In genomic region chr2:132695358-132696093, GRCm38 (mm10) we compare ENCODE assay signal across 10 mouse cellular contexts. TPM values are rescaled to one million over a fixed set of nuclear protein-coding genes. Genes with fewer than 3 reads are reported as not detected.
DNase-seq lines count a peak whose midpoint lies in the region; ATAC-seq and TF ChIP-seq lines count a peak whose summit lies in the region.
"Had no signal": no experiment of that assay in that cellular context is flagged by ENCODE, and none has a peak within 500 bp of the region (broad histone marks: within the 10 kb centered on the region; RNA-seq: fewer than 3 reads in every experiment).

No protein-coding gene starts in this region.

- no peak overlapping the region for H3K4me2 ChIP-seq in heart, postnatal 0 days (ENCODE audit: low read depth, low read length)
- no peak overlapping the region for H3K4me2 ChIP-seq in hindbrain, embryonic 13.5 days

- H3K4me3 ChIP-seq in MEL (ENCODE audit: control insufficient read depth in 1 of 2, insufficient read depth in 1 of 2, low read depth in 2 of 2, low read length in 2 of 2): peak overlapping the region in 1 of 2 experiments; percentile 35; a peak in 1 of 4 replicates
- H3K4me3 ChIP-seq in heart, postnatal 0 days (ENCODE audit: low read depth, low read length): no peak overlapping the region
- no peak overlapping the region for H3K4me3 ChIP-seq in hindbrain, embryonic 13.5 days
- H3K4me3 ChIP-seq: myocyte had no signal

- no peak for TF ChIP-seq RAD21 in MEL (IDR thresholded peaks at IDR 0.05; ENCODE audit: low read depth, low read length)

- peak overlapping the region; percentile 34 for H3K27ac ChIP-seq in MEL (ENCODE audit: control insufficient read depth, low read depth, low read length)
- no peak overlapping the region for H3K27ac ChIP-seq in heart, postnatal 0 days (ENCODE audit: low read depth)
- no peak overlapping the region for H3K27ac ChIP-seq in hindbrain, embryonic 13.5 days

- peak; percentile 61 for ATAC-seq in heart, postnatal 0 days (ENCODE audit: insufficient read depth, low read depth)
- ATAC-seq in hindbrain, embryonic 13.5 days (ENCODE audit: low FRiP score): no peak

- peaks cover 0 to 14% of the 10 kb centered on the region in 2 experiments; a peak in 2 of 4 replicates for H3K36me3 ChIP-seq in MEL (ENCODE audit: control insufficient read depth in 1 of 2, insufficient read depth in 2 of 2, low read length in 2 of 2)
- H3K36me3 ChIP-seq in heart, postnatal 0 days (replicated peaks; ENCODE audit: control insufficient read depth, insufficient read depth, low read length): 0 out of 2 replicates have a peak, but pooled peaks cover 4% of the 10 kb centered on the region
- H3K36me3 ChIP-seq in hindbrain, embryonic 13.5 days: peaks cover 32% of the 10 kb centered on the region

- H3K9me3 ChIP-seq in MEL (replicated peaks; ENCODE audit: insufficient read depth, low read length): no peaks in the 10 kb centered on the region
- H3K9me3 ChIP-seq in heart, postnatal 0 days (replicated peaks; ENCODE audit: control insufficient read depth, low read length): no peaks in the 10 kb centered on the region
- H3K9me3 ChIP-seq in hindbrain, embryonic 13.5 days: no peaks in the 10 kb centered on the region

- no peaks in the 10 kb centered on the region for H3K79me2 ChIP-seq in MEL (ENCODE audit: control insufficient read depth, insufficient read depth, low read length, poor library complexity)

- no peak overlapping the region for H3K9ac ChIP-seq in MEL (ENCODE audit: control insufficient read depth, low read depth, low read length, poor library complexity, severe bottlenecking)
- no peak overlapping the region for H3K9ac ChIP-seq in heart, postnatal 0 days (replicated peaks; ENCODE audit: low read depth, low read length)
- no peak overlapping the region for H3K9ac ChIP-seq in hindbrain, embryonic 13.5 days

- TF ChIP-seq EP300 in MEL (IDR thresholded peaks at IDR 0.05; ENCODE audit: low read depth in 1 of 2, low read length in 2 of 2): peak; percentile 87 to 94
- peak; percentile 77; the same call in 1 of the 2 replicates for TF ChIP-seq EP300 in heart, postnatal 0 days (IDR thresholded peaks at IDR 0.05; ENCODE audit: low read depth)

- TF ChIP-seq CTCF in MEL (IDR thresholded peaks at IDR 0.05 in 2 of 3, conservative IDR thresholded peaks at IDR 0.05 in 1 of 3; ENCODE audit: control insufficient read depth in 1 of 3, insufficient read depth in 1 of 3, low read depth in 2 of 3, low read length in 3 of 3, poor library complexity in 1 of 3, severe bottlenecking in 1 of 3): no peak
- TF ChIP-seq CTCF in heart, postnatal 0 days (IDR thresholded peaks at IDR 0.05; ENCODE audit: low read depth): no peak

- H3K4me1 ChIP-seq in MEL (ENCODE audit: control insufficient read depth in 1 of 2, insufficient read depth in 2 of 2, low read length in 2 of 2): peaks cover 4 to 20% of the 10 kb centered on the region in 2 experiments
- peaks cover 14% of the 10 kb centered on the region for H3K4me1 ChIP-seq in heart, postnatal 0 days (ENCODE audit: control insufficient read depth, insufficient read depth)
- no peaks in the 10 kb centered on the region for H3K4me1 ChIP-seq in hindbrain, embryonic 13.5 days (replicated peaks)

- TF ChIP-seq POLR2A in MEL (IDR thresholded peaks at IDR 0.05; ENCODE audit: control insufficient read depth in 1 of 2, insufficient read depth in 1 of 2, low read depth in 1 of 2, low read length in 2 of 2, poor library complexity in 1 of 2): no peak

- 50% methylated on average over 9 of the region's 9 CpGs for WGBS in heart, postnatal 0 days
- 90% methylated on average over 9 of the region's 9 CpGs for WGBS in hindbrain, embryonic 13.5 days

- peak; percentile 47 for DNase-seq in adrenal gland, postnatal 14 days
- DNase-seq in adrenal gland, postnatal 25 days: no peak
- DNase-seq in MEL (ENCODE audit: low read depth, low spot score): peak; percentile 91
- peak; percentile 46 for DNase-seq in heart, postnatal 0 days (ENCODE audit: low spot score)
- peak; percentile 57 to 58 for DNase-seq in lung, postnatal 4 days
- DNase-seq in thymus, postnatal 0 days (ENCODE audit: low spot score): no peak
- DNase-seq in thymus, postnatal 25 days: no peak
- DNase-seq: cerebellum, postnatal 36 days had no signal

- H3K27me3 ChIP-seq in MEL (ENCODE audit: control insufficient read depth in 1 of 2, insufficient read depth in 2 of 2, low read length in 2 of 2): no peaks in the 10 kb centered on the region
- H3K27me3 ChIP-seq in heart, postnatal 0 days (ENCODE audit: control insufficient read depth, insufficient read depth, low read length): no peaks in the 10 kb centered on the region
- H3K27me3 ChIP-seq in hindbrain, embryonic 13.5 days: no peaks in the 10 kb centered on the region

TF ChIP-seq in MEL, 35 proteins besides CTCF, POLR2A, EP300 and RAD21:
- TF ChIP-seq MXI1 (IDR thresholded peaks at IDR 0.05; ENCODE audit: low read depth, low read length) (peak; percentile 86), JUND (IDR thresholded peaks at IDR 0.05; ENCODE audit: low read depth, low read length) (peak; percentile 48; the same call in 1 of the 2 replicates), MAZ (IDR thresholded peaks at IDR 0.05; ENCODE audit: low read depth, low read length) (0 out of 2 replicates have a peak, but pooled peaks have one; percentile 57), TBP (IDR thresholded peaks at IDR 0.05; ENCODE audit: low read depth, low read length) (no peak), GABPA (IDR thresholded peaks at IDR 0.05; ENCODE audit: low read depth, low read length) (no peak), ZMIZ1 (IDR thresholded peaks at IDR 0.05; ENCODE audit: low read depth, low read length) (no peak), ZKSCAN1 (IDR thresholded peaks at IDR 0.05; ENCODE audit: low read depth, low read length) (no peak), USF2 (IDR thresholded peaks at IDR 0.05; ENCODE audit: borderline replicate concordance in 1 of 2, insufficient read depth in 1 of 2, low read depth in 1 of 2, low read length in 2 of 2) (no peak), E2F4 (IDR thresholded peaks at IDR 0.05; ENCODE audit: borderline replicate concordance, low read depth, low read length) (no peak), POLR2AphosphoS5 (IDR thresholded peaks at IDR 0.05; ENCODE audit: borderline replicate concordance, low read depth, low read length) (no peak), MEF2A (IDR thresholded peaks at IDR 0.05; ENCODE audit: extremely low read depth, insufficient replicate concordance, low read depth, low read length, poor library complexity, severe bottlenecking) (no peak), NRF1 (IDR thresholded peaks at IDR 0.05; ENCODE audit: insufficient read depth, low read depth, low read length, poor library complexity, severe bottlenecking) (no peak), SMC3 (IDR thresholded peaks at IDR 0.05; ENCODE audit: low read depth, low read length) (no peak), ZNF384 (IDR thresholded peaks at IDR 0.05; ENCODE audit: low read depth, low read length) (peak; percentile 29; the same call in 1 of the 2 replicates), CHD1 (IDR thresholded peaks at IDR 0.05; ENCODE audit: low read depth, low read length) (no peak), ETS1 (IDR thresholded peaks at IDR 0.05; ENCODE audit: low read depth, low read length) (peak; percentile 96), NELFE (IDR thresholded peaks at IDR 0.05; ENCODE audit: low read depth, low read length) (no peak), USF1 (IDR thresholded peaks at IDR 0.05; ENCODE audit: low read depth, low read length) (peak; percentile 66), GATA1 (IDR thresholded peaks at IDR 0.05; ENCODE audit: low read depth, low read length) (peak; percentile 91), KAT2A (conservative IDR thresholded peaks at IDR 0.05; ENCODE audit: low read depth, low read length) (no peak), TCF12 (IDR thresholded peaks at IDR 0.05; ENCODE audit: low read depth, low read length) (peak; percentile 95), UBTF (IDR thresholded peaks at IDR 0.05; ENCODE audit: borderline replicate concordance, insufficient read depth, low read depth, low read length) (no peak), POLR2AphosphoS2 (IDR thresholded peaks at IDR 0.05; ENCODE audit: low read length) (0 out of 2 replicates have a peak, but pooled peaks have one; percentile 38), RCOR1 (IDR thresholded peaks at IDR 0.05; ENCODE audit: low read depth, low read length) (peak; percentile 90), MYC (IDR thresholded peaks at IDR 0.05; ENCODE audit: low read depth, low read length) (peak; percentile 86), HCFC1 (IDR thresholded peaks at IDR 0.05; ENCODE audit: low read depth, low read length) (peak; percentile 55), ELF1 (IDR thresholded peaks at IDR 0.05; ENCODE audit: low read depth, low read length) (peak; percentile 71; the same call in 1 of the 2 replicates), MYB (IDR thresholded peaks at IDR 0.05; ENCODE audit: low read depth, low read length) (peak; percentile 45; the same call in 1 of the 2 replicates), SIN3A (IDR thresholded peaks at IDR 0.05; ENCODE audit: low read length) (peak; percentile 93), TAL1 (IDR thresholded peaks at IDR 0.05; ENCODE audit: low read length) (peak; percentile 96), MAFK (IDR thresholded peaks at IDR 0.05; ENCODE audit: borderline replicate concordance, low read depth, low read length) (0 out of 2 replicates have a peak, but pooled peaks have one; percentile 45), MAX (IDR thresholded peaks at IDR 0.05; ENCODE audit: low read length) (peak; percentile 90), BHLHE40 (IDR thresholded peaks at IDR 0.05; ENCODE audit: borderline replicate concordance, low read depth, low read length) (peak; percentile 71), CHD2 (IDR thresholded peaks at IDR 0.05; ENCODE audit: low read length) (peak; percentile 39; the same call in 1 of the 2 replicates), ZC3H11A (IDR thresholded peaks at IDR 0.05; ENCODE audit: low read depth, low read length) (no peak)

RNA-seq across cellular contexts. Expression of gene Shld1, which starts 8.8 kb away (rescaled TPM):
- total RNA-seq in adrenal gland, postnatal 14 days (2021): 8.5 and 9.4 TPM in 2 replicates
- 8.8 and 13.8 TPM in 2 replicates for total RNA-seq in adrenal gland, postnatal 25 days (2021)
- total RNA-seq in MEL (2012; rRNA removed): 5.9 and 8.8 TPM in 2 replicates
- 1 to 10 TPM in 1 of 2 experiments, not detected in 1; 8.0 TPM for polyA plus RNA-seq in MEL (2012; ENCODE audit: insufficient read depth in 1 of 2, insufficient read length in 2 of 2, low read depth in 1 of 2, low replicate concordance in 2 of 2, missing spikeins in 1 of 2)
- 23.3 and 24.1 TPM in 2 replicates for total RNA-seq in heart, postnatal 0 days (2014; rRNA removed; ENCODE audit: low replicate concordance)
- polyA plus RNA-seq in heart, postnatal 0 days (2015; fragmentation: Nextera tagmentation; extraction: Ambion mirVana): 14.1 and 16.4 TPM in 2 replicates
- polyA plus RNA-seq in thymus, postnatal 0 days (2015; fragmentation: Nextera tagmentation; extraction: Ambion mirVana): 17.8 and 20.7 TPM in 2 replicates
- polyA plus RNA-seq in hindbrain, embryonic 13.5 days (2015; fragmentation: Nextera tagmentation; extraction: Ambion mirVana): 22.5 and 25.5 TPM in 2 replicates

Comparison
In these comparisons a context has a peak if more than half of its experiments do, and no peak if none do; other contexts are left out.
1. DNase-seq: peak in adrenal gland, postnatal 14 days (single experiment), MEL (single experiment), heart, postnatal 0 days (single experiment) and lung, postnatal 4 days (2 of 2); none in adrenal gland, postnatal 25 days (single experiment), thymus, postnatal 0 days (single experiment) and thymus, postnatal 25 days (single experiment).